Mouse (Mus musculus) gonadal fat pad, adult 2 months (tissue): ENCODE measurements around the gene Eef2. TPM values are rescaled to one million over a fixed set of nuclear protein-coding genes. Genes with fewer than 3 reads are reported as not detected.

Source experiments
- DNase-seq: peaks from one replicate; pipeline ENCODE4 v3.0.0-alpha.2; 2012; ENCODE audit warnings: low read depth
- polyA plus RNA-seq: library from polyadenylated mRNA; depleted of rRNA; stranded (reverse); fragments of >200 nt; gene quantifications from 2 replicates; pipeline ENCODE4 v1.2.3, GENCODE M21; 2012; rRNA removed

Eef2 gene
- 1,971 and 2,241 TPM in 2 replicates for polyA plus RNA-seq

- no peak for DNase-seq
Observed at GRCm38 (mm10) chr10:81176466-81177271, at the start of gene Eef2. Eef2 (plus strand) TSS chr10:81176631.

GRCm38 (mm10) chr10:81134181-81134587, 42.2 kb upstream of the Eef2 start:
- no peak for DNase-seq

- no peak for DNase-seq
Observed at GRCm38 (mm10) chr10:81134966-81135681, 41.3 kb upstream of the Eef2 start, which contains the start of gene Zbtb7a. Zbtb7a (plus strand) TSS chr10:81135220.

- no peak for DNase-seq
Observed at GRCm38 (mm10) chr10:81135831-81136705, 40.4 kb upstream of the Eef2 start.

GRCm38 (mm10) chr10:81136706-81137231, 39.7 kb upstream of the Eef2 start:
- DNase-seq: no peak

- DNase-seq: no peak
Observed at GRCm38 (mm10) chr10:81137252-81138130, 38.9 kb upstream of the Eef2 start.

- DNase-seq: no peak
Observed at GRCm38 (mm10) chr10:81138131-81138782, 38.2 kb upstream of the Eef2 start.

- no peak for DNase-seq
Observed at GRCm38 (mm10) chr10:81138821-81139528, 37.5 kb upstream of the Eef2 start.

GRCm38 (mm10) chr10:81139529-81139846, 36.9 kb upstream of the Eef2 start:
- no peak for DNase-seq

GRCm38 (mm10) chr10:81140005-81140404, 36.4 kb upstream of the Eef2 start:
- DNase-seq: no peak

GRCm38 (mm10) chr10:81140717-81141454, 35.5 kb upstream of the Eef2 start:
- DNase-seq: no peak

- DNase-seq: no peak
Observed at GRCm38 (mm10) chr10:81141455-81142210, 34.8 kb upstream of the Eef2 start.

GRCm38 (mm10) chr10:81142551-81142981, 33.9 kb upstream of the Eef2 start:
- no peak for DNase-seq

GRCm38 (mm10) chr10:81143157-81143633, 33.2 kb upstream of the Eef2 start:
- no peak for DNase-seq

GRCm38 (mm10) chr10:81143845-81144437, 32.5 kb upstream of the Eef2 start:
- no peak for DNase-seq

- DNase-seq: no peak
Observed at GRCm38 (mm10) chr10:81144667-81145066, 31.8 kb upstream of the Eef2 start.

- no peak for DNase-seq
Observed at GRCm38 (mm10) chr10:81145307-81145706, 31.1 kb upstream of the Eef2 start.

GRCm38 (mm10) chr10:81145778-81146177, 30.7 kb upstream of the Eef2 start:
- DNase-seq: no peak
